Mouse (Mus musculus): ENCODE measurements around the gene Nt5m. TPM values are rescaled to one million over a fixed set of nuclear protein-coding genes. Genes with fewer than 3 reads are reported as not detected.
A peak's percentile ranks its signal among the peaks of the same experiment; 100 is the strongest.

The Nt5m gene
- 19.4 TPM for polyA plus RNA-seq (2012; fragmentation: generic; extraction: Trizol)
- long read RNA-seq, experiment 1, transcript Nt5m-201 (5 exons, 1,306 nt) = major isoform, 14 of 26 reads
- long read RNA-seq, experiment 1, partial matches to known transcripts = 3 of 26 reads
- long read RNA-seq, experiment 1, other reads (novel, unspliced or antisense) = 6 of 26 reads
- long read RNA-seq, experiment 2, transcript Nt5m-202 (5 exons, 1,387 nt) = minor isoform, 8 of 51 reads
- long read RNA-seq, experiment 2, transcript Nt5m-201 (5 exons, 1,306 nt) = major isoform, 17 of 51 reads
- long read RNA-seq, experiment 2, partial matches to known transcripts = 0 of 51 reads
- long read RNA-seq, experiment 2, other reads (novel, unspliced or antisense) = 24 of 51 reads

DNA sequence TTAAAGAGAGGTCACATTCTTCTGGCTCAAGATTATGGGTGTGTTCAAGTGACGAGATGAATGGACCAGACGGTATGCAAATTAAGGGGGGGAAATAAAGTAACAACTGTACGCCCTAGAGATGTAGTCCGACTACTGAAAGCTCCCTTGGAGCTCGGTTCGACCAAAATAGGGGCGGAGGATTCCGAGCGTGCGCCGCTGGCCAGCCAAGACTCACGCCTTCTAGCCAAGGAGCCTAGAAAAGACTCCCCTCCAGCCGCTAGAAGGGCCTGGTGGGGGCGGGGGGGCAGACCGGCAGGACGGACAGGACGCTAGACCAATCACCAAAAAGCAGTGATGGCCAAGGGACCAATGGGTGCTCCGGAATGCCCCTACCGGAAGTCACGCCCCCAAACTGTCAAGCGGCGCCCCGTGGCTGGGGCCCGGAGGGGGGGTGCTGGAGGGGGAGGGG, at the start of gene Nt5m:
Gene Nt5m (plus strand): TSS at position 440 of the 451 bp plus-strand sequence.
- peak within 1 kb of the TSS; percentile 100 for H3ac ChIP-seq (ENCODE audit: control insufficient read depth, insufficient read length, low read depth)
- peaks cover 47% of the 10 kb centered on the region for H3K79me2 ChIP-seq (ENCODE audit: control insufficient read depth, insufficient read depth)
- no peaks in the 10 kb centered on the region for H3K27me3 ChIP-seq (ENCODE audit: control insufficient read depth, insufficient read depth, insufficient read length)
- peaks cover 41% of the 10 kb centered on the region for H3K36me3 ChIP-seq (ENCODE audit: control insufficient read depth, insufficient read depth)
- TF ChIP-seq USF1 (IDR thresholded peaks at IDR 0.05; ENCODE audit: low read depth) (peak; percentile 2), MAX (IDR thresholded peaks at IDR 0.05) (peak; percentile 15), FOSL1 (IDR thresholded peaks at IDR 0.05; ENCODE audit: insufficient read depth, low read length, poor library complexity, severe bottlenecking) (no peak)
- peak within 1 kb of the TSS; percentile 99 for H3K4me3 ChIP-seq (ENCODE audit: insufficient read depth, poor library complexity, severe bottlenecking)
- H3K79me3 ChIP-seq (ENCODE audit: low read depth) = peaks cover 38% of the 10 kb centered on the region

DNA sequence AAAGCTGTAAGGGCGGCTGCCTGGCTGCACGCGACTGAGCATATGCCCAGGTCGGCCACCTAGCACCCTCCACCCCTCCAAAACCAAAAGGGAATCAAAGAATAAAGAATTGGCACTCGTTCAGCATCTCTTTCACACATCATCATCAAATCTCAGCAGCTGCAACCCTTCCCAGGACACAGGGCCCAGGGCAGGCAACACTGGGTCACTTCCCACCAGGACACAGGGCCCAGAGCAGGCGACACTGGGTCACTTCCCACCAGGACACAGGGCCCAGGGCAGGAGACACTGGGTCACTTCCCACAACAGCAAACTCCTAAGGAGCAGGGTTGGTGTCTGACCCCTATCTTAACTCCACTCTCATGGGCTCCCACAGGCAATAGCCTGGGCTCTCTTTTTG, 45.9 kb upstream of the Nt5m start:
- Histone ChIP-seq H3K36me3 (ENCODE audit: control insufficient read depth, insufficient read depth) (peaks cover 62% of the 10 kb centered on the region), H3K79me2 (ENCODE audit: control insufficient read depth, insufficient read depth) (no peaks in the 10 kb centered on the region), H3K4me3 (ENCODE audit: insufficient read depth, poor library complexity, severe bottlenecking) (no peak overlapping the region), H3K27me3 (ENCODE audit: control insufficient read depth, insufficient read depth, insufficient read length) (no peaks in the 10 kb centered on the region), H3K79me3 (ENCODE audit: low read depth) (no peaks in the 10 kb centered on the region), H3ac (ENCODE audit: control insufficient read depth, insufficient read length, low read depth) (no peak overlapping the region)
- TF ChIP-seq MYOG (IDR thresholded peaks at IDR 0.05; ENCODE audit: control insufficient read depth, extremely low read depth, insufficient read length) (no peak), MYOD1 (IDR thresholded peaks at IDR 0.05; ENCODE audit: control insufficient read depth, insufficient read length, low read depth) (no peak)

DNA sequence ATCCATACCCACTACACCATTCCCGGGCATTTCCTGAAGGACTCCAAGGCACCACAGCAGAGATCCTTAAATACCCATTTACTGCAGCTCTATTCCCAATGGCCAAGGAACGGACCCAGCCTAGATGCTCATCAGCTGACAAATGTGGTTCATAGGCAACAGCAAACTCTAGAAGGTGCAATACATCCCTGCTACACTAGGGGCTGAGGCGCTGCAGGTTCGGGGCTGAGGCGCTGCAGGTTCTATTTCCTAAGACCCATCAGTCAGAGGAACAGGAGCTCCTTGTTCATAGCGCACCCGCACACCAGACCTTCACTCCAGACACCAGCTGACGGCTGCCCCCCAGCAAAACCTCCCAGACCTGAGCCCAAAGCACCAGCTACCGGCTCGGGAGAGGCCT, 38.8 kb upstream of the Nt5m start:
- H3K36me3 ChIP-seq (ENCODE audit: control insufficient read depth, insufficient read depth) = peaks cover 75% of the 10 kb centered on the region
- H3K4me3 ChIP-seq (ENCODE audit: insufficient read depth, poor library complexity, severe bottlenecking) = no peak overlapping the region
- H3K27me3 ChIP-seq (ENCODE audit: control insufficient read depth, insufficient read depth, insufficient read length) = no peaks in the 10 kb centered on the region
- H3ac ChIP-seq (ENCODE audit: control insufficient read depth, insufficient read length, low read depth) = no peak overlapping the region
- no peaks in the 10 kb centered on the region for H3K79me3 ChIP-seq (ENCODE audit: low read depth)
- H3K79me2 ChIP-seq (ENCODE audit: control insufficient read depth, insufficient read depth) = no peaks in the 10 kb centered on the region
- no peak for TF ChIP-seq MAX (IDR thresholded peaks at IDR 0.05)
- no peak for TF ChIP-seq MYOG (IDR thresholded peaks at IDR 0.05; ENCODE audit: control insufficient read depth, extremely low read depth, insufficient read length)
- TF ChIP-seq CTCF (IDR thresholded peaks at IDR 0.05; ENCODE audit: control insufficient read depth, insufficient read depth, insufficient read length) = no peak
- TF ChIP-seq USF1 (IDR thresholded peaks at IDR 0.05; ENCODE audit: low read depth) = no peak
- TF ChIP-seq CEBPB (IDR thresholded peaks at IDR 0.05; ENCODE audit: low read depth) = no peak
- TF ChIP-seq FOSL1 (IDR thresholded peaks at IDR 0.05; ENCODE audit: insufficient read depth, low read length, poor library complexity, severe bottlenecking) = no peak
- no peak for TF ChIP-seq MYOD1 (IDR thresholded peaks at IDR 0.05; ENCODE audit: control insufficient read depth, insufficient read length, low read depth)

- H3K27me3 ChIP-seq (ENCODE audit: control insufficient read depth, insufficient read depth, insufficient read length) = no peaks in the 10 kb centered on the region
- no peak overlapping the region for H3ac ChIP-seq (ENCODE audit: control insufficient read depth, insufficient read length, low read depth)
- H3K4me3 ChIP-seq (ENCODE audit: insufficient read depth, poor library complexity, severe bottlenecking) = no peak overlapping the region
- peaks cover 73% of the 10 kb centered on the region for H3K36me3 ChIP-seq (ENCODE audit: control insufficient read depth, insufficient read depth)
- TF ChIP-seq MYOG (IDR thresholded peaks at IDR 0.05; ENCODE audit: control insufficient read depth, extremely low read depth, insufficient read length) (no peak), FOSL1 (IDR thresholded peaks at IDR 0.05; ENCODE audit: insufficient read depth, low read length, poor library complexity, severe bottlenecking) (no peak), CEBPB (IDR thresholded peaks at IDR 0.05; ENCODE audit: low read depth) (no peak), MYOD1 (IDR thresholded peaks at IDR 0.05; ENCODE audit: control insufficient read depth, insufficient read length, low read depth) (no peak), MAX (IDR thresholded peaks at IDR 0.05) (no peak), CTCF (IDR thresholded peaks at IDR 0.05; ENCODE audit: control insufficient read depth, insufficient read depth, insufficient read length) (no peak), USF1 (IDR thresholded peaks at IDR 0.05; ENCODE audit: low read depth) (no peak)
- H3K79me2 ChIP-seq (ENCODE audit: control insufficient read depth, insufficient read depth) = no peaks in the 10 kb centered on the region
- H3K79me3 ChIP-seq (ENCODE audit: low read depth) = no peaks in the 10 kb centered on the region
Observed at GRCm38 (mm10) chr11:59801881-59802280, 37.4 kb upstream of the Nt5m start.

DNA sequence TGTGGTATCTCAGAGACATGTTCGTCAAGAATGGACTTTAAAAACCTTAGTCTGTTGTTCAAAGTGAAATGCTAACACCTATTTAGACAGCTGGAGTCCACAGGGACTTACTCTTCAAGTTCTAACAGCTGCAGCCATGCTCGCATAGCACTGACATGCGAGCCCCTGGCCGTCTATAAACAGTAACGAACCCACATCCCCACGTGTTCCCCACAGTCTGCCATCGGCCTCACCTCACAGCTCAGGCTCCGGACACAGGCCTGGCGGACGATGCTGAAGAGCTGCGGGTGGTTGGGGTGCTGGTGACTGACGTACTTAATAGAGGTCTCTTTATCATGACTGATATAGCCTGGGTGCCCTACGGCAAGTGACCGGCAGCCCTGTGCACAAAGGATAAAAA, 35.7 kb upstream of the Nt5m start:
- no peak overlapping the region for H3K4me3 ChIP-seq (ENCODE audit: insufficient read depth, poor library complexity, severe bottlenecking)
- H3K36me3 ChIP-seq (ENCODE audit: control insufficient read depth, insufficient read depth) = peaks cover 65% of the 10 kb centered on the region
- peaks cover 15% of the 10 kb centered on the region for H3K79me2 ChIP-seq (ENCODE audit: control insufficient read depth, insufficient read depth)
- H3K27me3 ChIP-seq (ENCODE audit: control insufficient read depth, insufficient read depth, insufficient read length) = no peaks in the 10 kb centered on the region
- no peak for TF ChIP-seq CTCF (IDR thresholded peaks at IDR 0.05; ENCODE audit: control insufficient read depth, insufficient read depth, insufficient read length)
- TF ChIP-seq MYOD1 (IDR thresholded peaks at IDR 0.05; ENCODE audit: control insufficient read depth, insufficient read length, low read depth) = no peak
- TF ChIP-seq USF1 (IDR thresholded peaks at IDR 0.05; ENCODE audit: low read depth) = no peak
- TF ChIP-seq FOSL1 (IDR thresholded peaks at IDR 0.05; ENCODE audit: insufficient read depth, low read length, poor library complexity, severe bottlenecking) = no peak
- TF ChIP-seq CEBPB (IDR thresholded peaks at IDR 0.05; ENCODE audit: low read depth) = no peak
- TF ChIP-seq MYOG (IDR thresholded peaks at IDR 0.05; ENCODE audit: control insufficient read depth, extremely low read depth, insufficient read length) = no peak
- no peak for TF ChIP-seq MAX (IDR thresholded peaks at IDR 0.05)
- H3K79me3 ChIP-seq (ENCODE audit: low read depth) = no peaks in the 10 kb centered on the region
- H3ac ChIP-seq (ENCODE audit: control insufficient read depth, insufficient read length, low read depth) = no peak overlapping the region
